Mouse (Mus musculus) kidney, adult 2 months (tissue): ENCODE data around the gene Zfp706.

Experiments
- CTCF ChIP-seq: fragments of 200-500 bp; conservative IDR thresholded peaks from 2 replicates; pipeline ENCODE4 v1.5.1; 2011; ENCODE audit warnings: low read depth, mild to moderate bottlenecking, control low read depth, low read length, moderate library complexity, mixed read lengths; ENCODE audit not compliant: insufficient read depth, insufficient read length
- POLR2A ChIP-seq: fragments of 200-500 bp; IDR thresholded peaks from one replicate; pipeline ENCODE4 v1.6.1; 2011; ENCODE audit warnings: low read depth, low read length, control low read depth

- TF ChIP-seq POLR2A (no peak), CTCF (0 out of 2 replicates have a peak, but pooled peaks have one; percentile 11)
Measured at GRCm38 (mm10) chr15:37054582-37054981, 47.0 kb upstream of the Zfp706 start.
